Mouse (Mus musculus) stomach, embryonic 16.5 days (tissue): ENCODE data around the gene Itga6. TPM values are rescaled to one million over a fixed set of nuclear protein-coding genes. Genes with fewer than 3 reads are reported as not detected.
A peak's percentile ranks its signal among the peaks of the same experiment; 100 is the strongest.

ENCODE experiments used
- ATAC-seq: fragments of 200-750 bp; cut with Nextera tagmentation; 2 replicates; pipeline ENCODE4 v1.8.0; 2017; ENCODE audit warnings: moderate number of reproducible peaks, moderate TSS enrichment; ENCODE audit not compliant: insufficient read depth, low FRiP score
- H3K27ac ChIP-seq: fragments of 300-500 bp; sonication (generic); 2 replicates; pipeline ENCODE4 v1.5.1; 2014; ENCODE audit warnings: low read length
- H3K27me3 ChIP-seq: fragments of 300-500 bp; sonication (generic); 2 replicates; pipeline ENCODE4 v1.6.1; 2014; ENCODE audit warnings: low read length, control low read depth, mixed read lengths; ENCODE audit not compliant: control insufficient read depth, insufficient read depth
- H3K36me3 ChIP-seq: fragments of 300-500 bp; sonication (generic); 2 replicates; pipeline ENCODE4 v1.6.1; 2014; ENCODE audit warnings: low read length; ENCODE audit not compliant: control insufficient read depth, insufficient read depth
- H3K4me1 ChIP-seq: fragments of 300-500 bp; sonication (generic); 2 replicates; pipeline ENCODE4 v1.6.1; 2014; ENCODE audit warnings: low read length, control low read depth, mixed read lengths; ENCODE audit not compliant: control insufficient read depth, insufficient read depth
- H3K4me2 ChIP-seq: fragments of 300-500 bp; sonication (generic); 2 replicates; pipeline ENCODE4 v1.6.1; 2014; ENCODE audit warnings: low read depth, low read length, mixed read lengths
- H3K4me3 ChIP-seq: fragments of 300-500 bp; sonication (generic); replicated peaks from 2 replicates; pipeline ENCODE4 v1.5.1; 2014; ENCODE audit warnings: mild to moderate bottlenecking, low read length
- H3K9ac ChIP-seq: fragments of 300-500 bp; sonication (generic); 2 replicates; pipeline ENCODE4 v1.6.1; 2014; ENCODE audit warnings: low read length
- H3K9me3 ChIP-seq: fragments of 300-500 bp; sonication (generic); replicated peaks from 2 replicates; pipeline ENCODE4 v1.6.1; 2016; ENCODE audit warnings: low read length, control low read depth; ENCODE audit not compliant: control insufficient read depth
- WGBS: fragments of 180-500 bp; shearing (Covaris S2); extraction: QIAGEN DNeasy Blood & Tissue Kit; methylation state at CpG from one replicate; pipeline ENCODE4 v1.1.7; 2014; 5-methylcytosine and 5-hydroxymethylcytosine counted together
- polyA plus RNA-seq: library from polyadenylated mRNA; unstranded; fragments of >200 nt; fragmentation: Nextera tagmentation; extraction: Ambion mirVana; gene quantifications from 2 replicates; pipeline ENCODE4 v1.2.1, GENCODE M21; 2015

The Itga6 gene
- polyA plus RNA-seq, 1 experiment from 2014 or later, result 47.1 TPM

GRCm38 (mm10) chr2:71874836-71875235 is 129.4 kb downstream of the Itga6 start:
- H3K4me1 ChIP-seq, result peaks cover 13% of the 10 kb centered on the region
- H3K4me2 ChIP-seq, result peak overlapping the region; percentile 34; the same call in 1 of the 2 replicates
- H3K9ac ChIP-seq, result no peak overlapping the region
- no peak for ATAC-seq
- no peaks in the 10 kb centered on the region for H3K36me3 ChIP-seq
- no peaks in the 10 kb centered on the region for H3K9me3 ChIP-seq
- peak overlapping the region; percentile 83; the same call in 1 of the 2 replicates for H3K4me3 ChIP-seq
- no peak overlapping the region for H3K27ac ChIP-seq
- WGBS, result 80% methylated on average over 2 of the region's 2 CpGs
- no peaks in the 10 kb centered on the region for H3K27me3 ChIP-seq

GRCm38 (mm10) chr2:71877865-71878264 is 132.4 kb downstream of the Itga6 start:
- Histone ChIP-seq H3K9ac (no peak overlapping the region), H3K36me3 (peaks cover 5% of the 10 kb centered on the region; the same call in 1 of the 2 replicates), H3K4me3 (no peak overlapping the region), H3K9me3 (no peaks in the 10 kb centered on the region), H3K4me1 (peaks cover 13% of the 10 kb centered on the region), H3K4me2 (no peak overlapping the region), H3K27me3 (no peaks in the 10 kb centered on the region), H3K27ac (no peak overlapping the region)
- no peak for ATAC-seq
- 85% methylated on average over 4 of the region's 4 CpGs for WGBS

GRCm38 (mm10) chr2:71878441-71878840 is 133.0 kb downstream of the Itga6 start:
- Histone ChIP-seq H3K4me2 (no peak overlapping the region), H3K4me3 (no peak overlapping the region), H3K9ac (no peak overlapping the region), H3K9me3 (no peaks in the 10 kb centered on the region), H3K27ac (no peak overlapping the region), H3K4me1 (peaks cover 13% of the 10 kb centered on the region), H3K27me3 (no peaks in the 10 kb centered on the region), H3K36me3 (peaks cover 5% of the 10 kb centered on the region; the same call in 1 of the 2 replicates)
- WGBS, result 67% methylated on average over 2 of the region's 2 CpGs
- no peak for ATAC-seq

- H3K4me2 ChIP-seq, result no peak overlapping the region
- H3K27ac ChIP-seq, result no peak overlapping the region
- no peak overlapping the region for H3K9ac ChIP-seq
- ATAC-seq, result no peak
- H3K36me3 ChIP-seq, result peaks cover 5% of the 10 kb centered on the region; the same call in 1 of the 2 replicates
- H3K9me3 ChIP-seq, result no peaks in the 10 kb centered on the region
- H3K4me3 ChIP-seq, result no peak overlapping the region
- H3K27me3 ChIP-seq, result no peaks in the 10 kb centered on the region
- H3K4me1 ChIP-seq, result peaks cover 12% of the 10 kb centered on the region
These were observed 133.5 kb downstream of the Itga6 start for GRCm38 (mm10) chr2:71878943-71879342.

GRCm38 (mm10) chr2:71882914-71883651 is 137.7 kb downstream of the Itga6 start:
- no peaks in the 10 kb centered on the region for H3K4me1 ChIP-seq
- ATAC-seq, result no peak
- H3K36me3 ChIP-seq, result peaks cover 8% of the 10 kb centered on the region
- no peak overlapping the region for H3K4me2 ChIP-seq
- no peak overlapping the region for H3K4me3 ChIP-seq
- no peaks in the 10 kb centered on the region for H3K27me3 ChIP-seq
- 77% methylated on average over 19 of the region's 19 CpGs for WGBS
- no peak overlapping the region for H3K9ac ChIP-seq
- H3K9me3 ChIP-seq, result no peaks in the 10 kb centered on the region
- H3K27ac ChIP-seq, result no peak overlapping the region

- Histone ChIP-seq H3K9ac (no peak overlapping the region), H3K4me3 (no peak overlapping the region), H3K4me1 (no peaks in the 10 kb centered on the region), H3K27me3 (no peaks in the 10 kb centered on the region), H3K27ac (no peak overlapping the region), H3K9me3 (no peaks in the 10 kb centered on the region), H3K36me3 (peaks cover 3% of the 10 kb centered on the region), H3K4me2 (no peak overlapping the region)
- ATAC-seq, result no peak
- WGBS, result 88% methylated on average over 4 of the region's 4 CpGs
These were observed 141.9 kb downstream of the Itga6 start for GRCm38 (mm10) chr2:71887269-71887668.

- Histone ChIP-seq H3K36me3 (peaks cover 10% of the 10 kb centered on the region), H3K4me3 (no peak overlapping the region), H3K4me2 (no peak overlapping the region), H3K27me3 (no peaks in the 10 kb centered on the region), H3K9ac (no peak overlapping the region), H3K27ac (no peak overlapping the region), H3K9me3 (no peaks in the 10 kb centered on the region), H3K4me1 (no peaks in the 10 kb centered on the region)
- 70% methylated on average over 4 of the region's 4 CpGs for WGBS
- ATAC-seq, result no peak
These were observed 143.0 kb downstream of the Itga6 start for GRCm38 (mm10) chr2:71888437-71888836.

GRCm38 (mm10) chr2:71891536-71891935 is 146.1 kb downstream of the Itga6 start:
- Histone ChIP-seq H3K4me1 (no peaks in the 10 kb centered on the region), H3K9ac (no peak overlapping the region), H3K36me3 (peaks cover 10% of the 10 kb centered on the region; the same call in 1 of the 2 replicates), H3K4me2 (no peak overlapping the region), H3K27ac (no peak overlapping the region), H3K27me3 (no peaks in the 10 kb centered on the region), H3K4me3 (no peak overlapping the region), H3K9me3 (no peaks in the 10 kb centered on the region)
- ATAC-seq, result no peak
- 83% methylated on average over 2 of the region's 2 CpGs for WGBS

- Histone ChIP-seq H3K4me1 (no peaks in the 10 kb centered on the region), H3K9me3 (no peaks in the 10 kb centered on the region), H3K4me2 (no peak overlapping the region), H3K4me3 (no peak overlapping the region), H3K36me3 (peaks cover 7% of the 10 kb centered on the region; the same call in 1 of the 2 replicates), H3K27me3 (no peaks in the 10 kb centered on the region), H3K9ac (no peak overlapping the region), H3K27ac (no peak overlapping the region)
- no peak for ATAC-seq
- WGBS, result 82% methylated on average over 7 of the region's 7 CpGs
These were observed 147.4 kb downstream of the Itga6 start for GRCm38 (mm10) chr2:71892741-71893349.
